Mouse (Mus musculus) CH12.LX (cell line): ENCODE measurements around the gene Tsks.

Experiments
- BHLHE40 ChIP-seq: IDR thresholded peaks from 2 replicates; pipeline ENCODE4 v1.6.1; 2011; ENCODE audit warnings: mild to moderate bottlenecking, low read depth, low read length, improper control_type of control experiment
- RCOR1 ChIP-seq: conservative IDR thresholded peaks from 2 replicates; pipeline ENCODE4 v1.6.1; 2012; ENCODE audit warnings: low read depth, mild to moderate bottlenecking, inconsistent platforms, low read length, improper control_type of control experiment
- SMC3 ChIP-seq: IDR thresholded peaks from 2 replicates; pipeline ENCODE4 v1.6.1; 2011; ENCODE audit warnings: low read depth, low read length, improper control_type of control experiment

DNA sequence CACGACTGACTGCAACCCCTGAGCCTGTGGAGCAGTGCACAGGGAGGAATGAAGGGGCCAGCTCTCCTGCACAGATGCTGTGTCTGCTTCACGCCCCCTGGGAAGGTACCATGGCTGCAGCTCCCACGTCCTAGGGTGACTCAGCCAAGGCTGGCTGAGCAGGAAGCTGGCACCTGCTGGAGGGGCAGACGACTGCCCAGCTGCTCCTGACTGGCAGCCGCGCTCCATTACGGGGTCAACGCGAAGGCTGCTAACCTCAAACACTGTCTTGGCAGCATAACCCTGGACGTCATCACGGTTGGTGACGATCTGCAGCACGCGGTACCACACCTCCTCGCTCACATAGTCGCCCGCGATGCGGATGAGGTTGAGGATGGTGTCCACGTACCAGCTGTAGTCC, 37.6 kb upstream of the Tsks start:
- TF ChIP-seq SMC3 = no peak
- no peak for TF ChIP-seq BHLHE40
- no peak for TF ChIP-seq RCOR1
